Mouse (Mus musculus): ENCODE data around the gene Nppc.

GRCm38 (mm10) chr1:86634751-86635359, 35.5 kb downstream of the Nppc start:
- TF ChIP-seq CTCF (IDR thresholded peaks at IDR 0.05; ENCODE audit: borderline replicate concordance, insufficient read depth, low read length) (no peak), POLR2A (IDR thresholded peaks at IDR 0.05; ENCODE audit: low read depth, low read length) (no peak)

Measured in embryonic fibroblast, embryonic 13.5 days (primary cell).